Mouse (Mus musculus) right cerebral cortex, postnatal 36 days (tissue): ENCODE results near the gene Six4.
"Not testable (repeated sequence)": the region's sequence is repeated elsewhere in the genome, so short reads cannot be mapped to it uniquely, and the experiment has no call there.

Source experiments
- DNase-seq, 2 experiments: peaks; one replicate each; pipeline ENCODE4 v3.0.0; 2022; ENCODE audit warnings: low spot score in 2 of 2, mixed read lengths in 1 of 2

Gene Six4

GRCm38 (mm10) chr12:73088500-73088899 lies 24.8 kb downstream of the Six4 start:
- no peak for DNase-seq

DNA sequence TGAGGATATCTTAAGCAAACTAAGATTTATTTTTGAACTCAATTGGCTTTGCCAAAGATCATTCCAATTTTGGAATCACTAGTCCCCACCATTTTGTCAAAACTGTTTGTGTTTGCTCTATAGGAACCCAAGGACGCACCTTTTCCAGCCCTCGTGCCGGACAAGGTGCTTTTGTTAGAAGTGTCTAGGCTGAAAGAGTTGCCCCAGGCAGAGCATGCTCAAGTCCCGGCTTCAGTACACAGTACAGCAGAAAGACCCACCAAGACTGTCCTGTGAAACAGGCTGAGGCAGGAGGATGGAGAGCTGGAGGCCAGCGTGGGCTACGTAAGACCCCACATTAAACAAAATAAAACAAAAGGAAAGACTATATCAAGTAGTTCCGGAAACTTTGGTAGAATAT lies 26.2 kb downstream of the Six4 start:
- DNase-seq, result no peak

- no peak for DNase-seq
These were observed 27.3 kb downstream of the Six4 start for GRCm38 (mm10) chr12:73085739-73086630.

GRCm38 (mm10) chr12:73083773-73084172 lies 29.5 kb downstream of the Six4 start:
- no peak for DNase-seq

GRCm38 (mm10) chr12:73081828-73082227 lies 31.4 kb downstream of the Six4 start:
- DNase-seq, result not testable (repeated sequence)

DNA sequence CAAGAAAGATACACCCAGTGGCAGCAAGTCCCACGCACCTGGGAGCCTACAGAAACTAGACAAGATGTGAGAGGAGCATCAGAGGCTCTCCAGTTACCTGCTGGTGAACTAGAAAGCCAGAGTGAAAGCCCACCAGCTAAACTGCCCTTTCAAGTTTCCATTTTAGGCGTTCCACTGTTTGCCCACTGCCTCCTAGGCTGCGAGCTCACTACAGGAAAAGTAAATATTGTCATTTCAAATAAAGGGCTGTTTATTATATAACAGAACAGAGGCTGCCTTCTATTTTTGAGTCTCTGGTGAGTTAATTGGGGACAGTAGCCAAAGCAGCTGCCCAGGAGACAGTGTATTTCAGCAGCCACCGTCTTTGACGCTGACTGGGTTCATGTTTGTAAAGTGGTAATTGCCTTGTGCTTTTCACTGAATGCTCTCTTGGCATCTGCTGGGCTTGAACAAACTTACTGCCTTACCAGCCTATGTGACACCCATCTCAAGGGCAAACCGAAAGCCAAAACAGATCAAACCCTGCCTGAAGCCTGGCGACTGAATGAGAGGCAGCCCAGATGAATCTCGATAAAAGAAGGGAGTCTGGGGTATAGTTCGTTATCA lies 52.3 kb downstream of the Six4 start:
- DNase-seq, result no peak

GRCm38 (mm10) chr12:73057492-73057891 lies 55.8 kb downstream of the Six4 start:
- DNase-seq, result no peak

GRCm38 (mm10) chr12:73055451-73055850 lies 57.8 kb downstream of the Six4 start:
- no peak for DNase-seq

DNA sequence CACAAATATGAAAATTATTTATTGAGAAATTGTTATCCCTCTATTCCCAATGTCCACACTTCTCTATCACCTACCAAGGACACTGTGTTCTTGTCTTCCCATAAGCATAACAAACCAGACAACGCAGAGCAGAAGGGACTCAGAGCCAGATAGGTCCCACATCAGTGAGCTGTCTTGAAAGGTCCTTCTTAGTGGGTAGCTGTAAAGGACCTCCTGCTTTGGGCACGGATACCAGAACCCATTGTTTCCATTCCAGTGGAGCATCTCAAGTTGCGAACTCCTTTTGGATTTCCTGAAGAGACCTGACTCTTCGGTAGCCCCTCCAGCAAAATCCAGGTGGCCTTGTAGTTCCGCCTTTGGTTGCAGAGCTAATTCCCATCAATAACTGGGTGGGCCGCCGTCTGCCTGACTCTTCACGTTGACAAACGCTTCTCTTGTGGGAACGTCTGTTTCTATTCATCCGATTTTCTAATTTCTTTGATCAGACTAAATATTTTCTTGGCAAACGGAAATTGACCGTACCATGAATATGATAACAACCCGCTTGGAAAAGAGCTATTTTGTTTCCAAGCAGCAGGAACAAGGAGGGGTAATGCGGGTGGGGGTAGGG lies 58.6 kb downstream of the Six4 start:
- DNase-seq, result no peak

DNA sequence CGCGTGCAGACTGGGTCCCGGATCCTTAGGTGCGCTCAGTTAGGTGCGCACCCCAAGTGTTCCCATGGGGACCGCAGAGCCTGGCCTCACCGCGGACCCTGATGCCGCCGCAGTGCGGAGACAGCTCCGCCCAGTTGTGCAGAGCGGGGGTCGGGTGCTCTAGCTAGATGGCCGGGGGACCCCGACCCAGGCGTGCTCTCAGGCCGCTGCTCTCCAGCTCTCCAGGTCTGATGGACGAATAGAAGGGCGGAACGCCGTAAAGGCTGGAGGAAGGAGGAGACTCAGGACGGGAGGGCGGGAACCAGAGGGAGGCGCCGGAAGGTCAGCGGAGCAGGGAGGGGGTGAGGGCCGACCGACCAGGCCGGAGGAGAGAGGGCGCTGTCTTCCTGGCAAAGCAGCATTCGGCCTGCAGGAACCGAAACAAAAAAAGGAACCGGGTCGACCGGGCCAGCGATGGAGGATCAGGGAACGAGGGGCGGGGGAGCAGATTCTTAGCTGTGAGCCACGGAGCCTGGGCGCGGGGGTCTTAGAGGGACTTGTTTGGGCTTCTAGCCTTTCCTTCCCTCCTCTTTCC lies 59.5 kb downstream of the Six4 start, which contains the start of gene Six1:
TSS of gene Six1 (minus strand) at position 220 of the 574 bp plus-strand sequence.
- DNase-seq, result no peak

- no peak for DNase-seq
These were observed 60.3 kb downstream of the Six4 start for GRCm38 (mm10) chr12:73052651-73053591.

DNA sequence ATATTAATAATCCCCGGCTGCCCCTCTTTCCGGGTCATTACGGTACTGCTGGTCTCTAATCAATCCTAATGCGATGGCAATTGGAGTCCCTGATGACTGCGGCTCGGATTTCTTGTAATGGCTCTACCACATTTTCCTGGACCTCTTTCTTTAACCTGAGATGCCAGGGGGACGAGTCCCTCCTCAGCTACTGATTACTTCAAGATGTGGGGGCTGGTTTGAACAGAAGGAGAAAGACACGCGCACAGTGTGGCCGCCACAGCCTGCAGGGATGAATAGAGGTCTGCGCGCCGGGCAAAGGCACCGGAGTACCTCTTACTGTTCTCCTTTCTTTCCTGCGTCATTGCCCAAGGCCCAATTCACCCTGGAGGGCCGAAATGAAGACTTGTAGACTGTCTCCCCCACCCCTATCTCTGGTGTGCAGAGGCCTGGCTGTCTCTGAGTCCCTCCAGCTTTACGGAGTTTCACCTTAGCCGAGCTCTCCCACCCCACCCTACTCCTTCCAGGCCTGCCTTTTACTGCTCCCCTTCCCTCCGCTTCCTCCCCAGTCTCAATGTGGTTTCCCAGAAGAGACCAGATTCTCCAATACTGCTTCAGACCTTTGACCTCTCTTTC lies 61.1 kb downstream of the Six4 start:
- DNase-seq, result no peak

GRCm38 (mm10) chr12:73050811-73051580 lies 62.3 kb downstream of the Six4 start:
- no peak for DNase-seq

DNA sequence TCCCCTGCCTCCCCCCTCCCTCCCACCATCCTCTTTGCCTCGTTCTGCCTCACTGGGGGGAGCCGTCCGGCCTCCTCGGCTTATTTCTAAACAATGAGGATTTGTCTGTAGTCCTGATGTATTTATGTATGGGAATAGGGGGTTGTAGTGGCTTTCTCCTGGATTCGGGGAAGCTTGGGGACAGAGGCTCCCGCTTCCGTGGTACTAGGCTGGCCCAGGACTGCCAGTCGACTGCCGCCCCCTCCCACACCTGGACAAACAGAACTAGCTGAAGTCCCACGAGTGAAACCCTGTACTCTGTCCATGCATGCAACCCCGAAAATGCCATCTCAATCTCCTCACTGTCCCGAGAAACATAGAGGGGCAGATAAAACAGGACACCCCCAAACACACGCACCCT lies 63.0 kb downstream of the Six4 start:
- no peak for DNase-seq
